Mouse (Mus musculus) right cerebral cortex, postnatal 36 days (tissue): ENCODE data around the gene Fn3k.

Experiments
- DNase-seq, 2 experiments: peaks; one replicate each; pipeline ENCODE4 v3.0.0; 2022; ENCODE audit warnings: low spot score in 2 of 2, mixed read lengths in 1 of 2

Gene Fn3k

DNA sequence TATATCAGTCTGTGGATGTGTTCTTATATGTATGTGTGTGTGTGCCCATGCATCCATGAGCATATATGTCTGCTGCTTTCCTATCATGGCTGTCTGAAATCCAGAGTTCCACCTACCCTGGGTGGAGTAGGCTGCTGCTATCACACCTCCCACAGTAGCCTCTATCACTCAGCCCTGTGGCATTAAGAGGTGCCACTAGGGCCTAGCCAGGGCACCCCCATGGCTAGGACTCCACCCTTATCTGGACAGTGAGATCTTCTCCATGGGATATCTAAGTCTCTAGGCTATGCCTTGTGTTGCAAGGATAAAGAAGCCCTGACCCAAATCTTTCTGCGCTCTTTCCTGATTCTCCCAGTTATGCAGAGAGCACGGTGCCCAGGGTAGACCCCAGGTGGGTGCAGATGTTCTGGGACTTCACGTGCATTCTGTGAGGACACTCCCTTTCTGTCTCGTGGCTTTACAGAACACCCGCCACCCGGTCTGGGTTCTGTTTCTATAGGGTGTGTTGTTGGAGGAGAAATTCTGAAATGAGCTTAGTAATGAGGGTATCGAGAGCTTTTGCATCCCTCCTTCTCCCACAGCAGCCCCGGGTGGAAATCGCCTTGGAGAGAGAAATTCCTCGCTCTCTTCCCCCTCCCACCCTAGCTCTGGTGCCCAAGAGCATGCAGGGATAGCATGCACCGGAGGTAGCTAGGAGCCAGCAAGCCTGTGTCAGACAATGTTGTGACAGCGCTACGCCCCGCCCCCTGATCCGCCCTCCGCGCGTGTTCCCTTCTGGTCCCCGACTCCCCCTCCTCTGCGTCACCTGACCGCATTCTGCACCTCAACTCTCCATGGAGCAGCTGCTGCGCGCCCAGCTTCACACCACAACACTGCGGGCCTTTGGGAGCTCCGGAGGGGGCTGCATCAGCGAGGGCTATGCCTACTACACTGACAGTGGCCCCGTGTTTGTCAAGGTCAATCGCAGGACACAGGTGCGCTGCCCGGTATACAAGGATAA lies at the start of gene Fn3k:
Gene Fn3k, plus strand, starts transcription at position 758 of the 1,000 bp plus-strand sequence.
- DNase-seq = peak; percentile 97

DNA sequence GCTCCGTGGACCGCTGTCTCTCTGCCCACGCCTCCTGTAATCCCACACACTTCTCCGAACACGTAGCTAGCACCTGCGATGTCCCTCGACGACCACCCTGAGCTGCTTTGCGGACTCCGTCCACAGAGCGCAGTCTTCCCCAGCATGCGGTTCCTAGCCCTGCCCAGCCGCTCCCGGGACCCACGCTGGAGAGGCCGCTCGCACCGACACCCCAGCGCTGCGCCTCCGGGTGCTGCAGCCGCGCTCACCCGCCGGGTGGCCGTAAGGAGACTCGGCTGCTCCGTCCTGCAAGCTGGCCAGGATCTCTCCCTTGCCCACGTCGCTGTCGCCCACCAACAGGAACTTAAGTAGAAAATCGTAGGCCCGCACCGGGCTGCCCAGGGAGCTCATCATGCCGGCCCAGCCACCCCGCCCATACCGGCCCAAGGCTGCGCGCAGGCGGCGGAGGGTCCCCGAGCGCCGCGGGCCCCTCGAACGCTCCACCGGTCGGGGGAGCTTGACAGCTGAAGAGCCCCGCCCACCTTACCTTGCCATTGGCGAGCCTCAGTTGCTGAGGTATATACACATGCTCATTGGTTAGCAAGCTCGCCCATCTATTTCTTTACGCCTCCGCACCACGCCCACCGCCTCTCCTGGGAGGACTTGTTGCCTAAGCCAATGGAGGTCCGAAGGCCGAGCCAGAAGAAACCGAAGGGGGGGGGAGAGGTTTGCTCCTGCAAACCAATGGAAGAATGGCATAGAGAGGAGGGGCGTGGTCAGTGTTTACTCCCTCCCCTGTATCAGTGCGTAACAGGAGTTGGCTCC lies 46.8 kb upstream of the Fn3k start, which contains the start of gene Rab40b:
Gene Rab40b, minus strand, starts transcription at position 502 of the 804 bp plus-strand sequence.
- peak; percentile 98 for DNase-seq

DNA sequence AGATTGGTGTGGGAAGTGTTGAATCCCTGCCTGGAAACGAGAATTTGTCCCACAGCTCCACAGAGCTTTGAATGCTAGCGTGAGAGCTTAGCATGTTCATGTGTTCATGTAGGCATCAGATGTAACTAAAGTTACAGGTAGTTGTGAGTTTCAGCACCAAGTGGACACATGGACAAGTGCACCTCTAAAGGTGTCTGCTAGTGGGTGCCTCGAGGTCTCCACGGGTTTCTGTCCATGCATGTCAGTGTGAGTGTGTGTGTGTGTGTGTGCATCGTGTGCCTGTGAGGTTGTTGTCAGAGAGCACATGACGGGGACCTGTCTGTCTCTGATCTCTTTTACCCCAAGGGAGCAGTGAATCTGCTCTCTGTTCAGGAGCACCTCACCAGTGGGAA lies 46.2 kb upstream of the Fn3k start:
- DNase-seq = no peak

DNA sequence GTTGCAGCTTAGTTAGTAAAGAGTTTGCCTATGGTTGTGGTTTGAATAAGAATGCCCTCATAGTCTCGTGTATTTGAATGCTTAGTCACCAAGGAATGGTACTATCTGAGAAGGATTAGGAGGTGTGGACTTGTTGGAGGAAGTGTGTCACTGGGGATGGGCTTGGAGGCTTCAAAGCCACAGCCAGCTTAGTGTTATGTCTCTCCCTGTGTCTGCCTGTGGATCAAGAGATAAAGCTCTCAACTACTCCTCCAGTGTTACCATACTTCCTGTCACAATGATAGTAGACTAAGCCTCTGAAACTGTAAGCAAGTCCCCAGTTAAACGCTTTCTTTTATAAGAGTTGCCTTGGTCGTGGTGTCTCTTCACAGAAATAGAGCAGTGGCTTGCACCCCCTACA lies 43.9 kb upstream of the Fn3k start:
- DNase-seq = no peak

DNA sequence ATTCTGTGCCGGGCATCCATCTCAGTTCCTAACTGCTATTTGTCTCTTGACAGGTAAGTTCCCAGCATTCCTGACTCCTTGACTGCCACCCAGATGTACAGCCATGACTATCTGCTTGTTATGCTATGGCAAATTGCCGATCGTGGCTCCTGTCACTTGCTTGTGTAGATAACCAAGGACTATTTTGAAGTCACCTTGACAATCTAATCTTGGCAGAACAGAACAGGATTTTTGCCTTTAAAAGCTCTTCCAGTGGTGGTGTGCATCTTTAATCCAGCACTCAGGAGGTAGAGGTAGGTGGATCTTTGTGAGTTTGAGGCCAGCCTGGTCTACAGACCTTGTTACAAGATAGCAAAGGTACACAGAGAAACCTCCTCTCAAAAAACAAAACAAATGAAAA lies 42.3 kb upstream of the Fn3k start:
- DNase-seq = no peak

DNA sequence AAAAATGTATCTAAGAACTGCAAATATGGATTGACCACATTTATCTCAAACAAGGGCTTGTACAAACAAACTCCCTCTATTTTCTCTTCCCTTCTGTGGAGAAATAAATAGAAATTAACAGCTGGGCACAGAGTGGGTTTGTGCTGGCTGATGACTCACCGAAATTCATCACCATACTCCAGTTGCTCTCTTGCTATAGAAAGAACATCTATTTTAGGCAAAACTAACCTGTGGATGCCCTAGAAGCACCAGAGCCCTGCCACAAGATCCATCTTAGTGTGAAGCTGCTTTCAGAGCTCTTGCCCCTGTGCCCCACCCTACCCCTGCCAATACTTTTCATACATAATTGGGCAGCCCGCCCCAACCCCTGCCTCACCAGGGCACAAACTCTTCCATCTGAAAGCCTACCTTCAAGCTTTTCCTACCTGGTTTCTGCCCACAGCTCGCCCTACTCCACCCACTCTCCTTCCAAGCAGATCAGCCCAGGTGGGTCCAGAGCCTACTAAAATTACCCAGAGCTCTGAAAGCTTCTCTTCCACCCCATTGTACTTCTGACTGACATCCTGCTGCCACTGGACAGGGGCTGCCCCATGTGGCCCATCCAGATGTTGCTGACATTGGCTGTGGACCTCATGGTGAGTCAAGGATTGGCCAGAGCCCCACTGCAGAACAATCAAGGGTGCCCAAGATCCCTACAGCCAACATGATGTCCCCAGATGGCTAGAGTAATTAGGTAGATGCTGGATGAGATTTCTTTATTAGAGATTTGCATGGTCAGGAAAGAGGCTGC lies 27.2 kb upstream of the Fn3k start:
- DNase-seq = peak; percentile 33 to 68

DNA sequence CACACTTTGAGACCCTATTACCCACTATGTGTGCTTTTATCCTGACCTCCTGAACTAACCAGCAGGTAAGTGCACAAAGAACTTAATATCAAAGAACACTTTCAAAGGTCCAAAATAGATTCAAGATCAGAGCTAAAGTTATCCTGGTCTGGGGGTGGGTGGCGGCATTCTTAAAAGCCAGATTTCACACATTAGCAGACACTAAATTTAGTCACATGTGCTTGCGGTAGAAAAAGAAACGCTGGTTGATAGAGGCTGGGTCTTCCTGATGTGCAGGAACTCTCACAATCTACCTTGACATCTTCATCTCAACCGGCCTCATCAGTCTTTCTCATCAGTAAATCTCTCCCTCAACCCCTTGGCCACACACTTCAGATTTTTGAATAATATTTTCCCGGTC lies 20.0 kb upstream of the Fn3k start:
- DNase-seq = no peak

DNA sequence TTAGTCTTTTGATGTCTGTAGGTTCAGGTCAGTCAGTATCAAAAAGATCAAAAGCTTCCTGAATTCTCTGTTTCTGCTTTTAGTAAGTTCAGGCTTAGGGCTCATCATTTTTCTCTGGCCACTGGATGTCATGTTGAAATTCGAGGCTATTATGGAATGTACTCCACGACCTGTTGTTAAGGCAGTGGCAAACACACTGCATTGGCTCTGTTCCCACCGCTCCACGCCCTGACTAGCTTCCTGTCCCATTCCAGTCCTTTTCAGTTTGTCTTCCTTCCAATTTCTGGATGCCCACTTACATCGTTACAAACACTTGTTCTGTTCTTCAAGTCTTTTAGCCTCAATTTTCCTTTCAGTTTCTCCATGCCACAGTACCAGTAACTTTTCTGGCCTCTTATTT lies 19.4 kb upstream of the Fn3k start:
- no peak for DNase-seq

DNA sequence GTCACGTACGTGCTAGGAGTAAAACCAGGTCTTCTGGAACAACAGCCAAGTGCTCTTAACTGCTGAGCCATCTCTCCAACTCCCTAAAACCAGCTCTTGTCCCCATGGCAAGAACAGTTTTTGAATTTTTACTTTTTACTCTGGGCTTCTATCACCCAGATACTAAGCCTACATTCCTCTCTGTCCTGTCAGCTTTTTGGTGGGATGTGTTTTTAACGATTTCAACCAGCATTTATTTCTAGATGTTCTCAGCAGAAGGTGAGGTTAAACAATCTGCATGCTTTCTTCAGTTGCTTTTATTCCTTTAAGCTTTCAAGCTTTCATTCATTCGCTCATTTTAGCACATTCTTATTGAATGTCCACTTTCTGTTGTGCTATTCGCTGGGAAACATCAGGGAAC lies 16.7 kb upstream of the Fn3k start:
- DNase-seq = no peak

DNA sequence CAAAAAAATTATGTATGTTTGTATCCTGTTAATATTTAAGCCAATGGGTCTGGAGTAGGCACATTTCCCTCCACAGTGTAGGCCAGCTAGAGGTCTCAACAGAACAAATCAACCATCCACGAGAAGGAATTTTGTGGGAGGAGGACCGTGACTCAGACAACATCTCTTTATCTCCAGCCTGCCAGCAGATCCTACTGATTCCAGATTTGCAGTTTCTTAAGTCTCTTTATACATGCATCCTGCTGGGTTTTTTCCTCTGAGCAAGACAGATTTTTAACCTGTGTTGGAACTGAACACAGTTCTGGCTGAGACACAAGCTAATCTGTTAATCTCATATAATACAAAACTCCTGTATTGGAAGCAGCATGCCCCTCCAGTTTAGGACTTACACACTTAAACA lies 15.8 kb upstream of the Fn3k start:
- DNase-seq = no peak

DNA sequence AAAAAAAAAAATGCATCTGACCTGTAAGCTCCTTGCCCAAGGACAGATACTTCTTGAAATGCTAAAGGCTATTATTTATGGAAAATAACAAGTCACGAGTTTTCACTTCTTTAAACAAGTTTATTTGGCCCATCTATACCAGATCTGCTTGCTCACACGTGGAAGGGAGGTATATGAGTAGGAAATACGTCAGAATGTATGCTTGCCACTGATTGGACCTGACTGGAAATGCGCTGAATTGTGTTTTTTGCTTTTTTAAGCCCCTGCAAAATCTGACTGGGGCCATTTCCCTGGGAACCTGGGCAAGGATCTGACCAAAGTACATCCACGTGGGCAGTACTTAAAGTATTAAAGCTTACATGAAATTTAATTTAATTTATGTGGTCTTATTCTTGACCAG lies 14.3 kb upstream of the Fn3k start:
- DNase-seq = no peak

DNA sequence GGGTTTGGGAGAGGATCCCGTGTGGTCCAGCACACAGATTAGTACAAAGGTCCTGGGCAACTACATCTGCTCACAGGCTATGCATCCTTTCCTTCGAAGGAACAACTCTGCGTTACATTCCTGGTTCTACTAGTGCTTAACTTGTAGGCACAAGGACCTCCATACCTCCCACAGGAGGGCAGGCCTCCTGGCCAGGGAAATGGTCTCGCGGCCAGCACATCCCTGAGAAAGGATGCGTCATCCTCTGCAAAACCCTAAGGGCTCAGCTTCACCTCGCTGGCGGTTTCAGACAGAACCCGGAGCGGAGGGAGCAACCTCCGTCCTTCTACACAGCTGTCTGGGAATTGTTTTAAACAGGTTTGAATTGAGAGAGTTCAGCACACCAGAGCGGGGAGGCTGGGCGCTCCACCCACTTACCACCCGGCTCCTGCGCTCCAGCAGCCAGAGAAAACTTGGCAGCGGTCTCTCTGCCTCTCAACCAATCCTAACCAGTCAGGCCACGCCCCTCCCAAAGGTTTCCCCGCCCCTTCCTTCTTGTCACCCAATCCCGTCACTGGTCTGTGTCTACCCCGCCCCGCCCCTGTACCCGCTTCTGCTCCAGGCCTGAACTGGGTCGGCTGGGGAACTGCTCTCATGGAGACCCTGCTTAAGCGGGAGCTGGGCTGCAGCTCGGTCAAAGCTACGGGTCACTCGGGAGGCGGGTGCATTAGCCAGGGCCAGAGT lies 13.7 kb upstream of the Fn3k start, which contains the start of gene Fn3krp:
Gene Fn3krp, plus strand, starts transcription at position 572 of the 723 bp plus-strand sequence.
- peak; percentile 99 for DNase-seq

DNA sequence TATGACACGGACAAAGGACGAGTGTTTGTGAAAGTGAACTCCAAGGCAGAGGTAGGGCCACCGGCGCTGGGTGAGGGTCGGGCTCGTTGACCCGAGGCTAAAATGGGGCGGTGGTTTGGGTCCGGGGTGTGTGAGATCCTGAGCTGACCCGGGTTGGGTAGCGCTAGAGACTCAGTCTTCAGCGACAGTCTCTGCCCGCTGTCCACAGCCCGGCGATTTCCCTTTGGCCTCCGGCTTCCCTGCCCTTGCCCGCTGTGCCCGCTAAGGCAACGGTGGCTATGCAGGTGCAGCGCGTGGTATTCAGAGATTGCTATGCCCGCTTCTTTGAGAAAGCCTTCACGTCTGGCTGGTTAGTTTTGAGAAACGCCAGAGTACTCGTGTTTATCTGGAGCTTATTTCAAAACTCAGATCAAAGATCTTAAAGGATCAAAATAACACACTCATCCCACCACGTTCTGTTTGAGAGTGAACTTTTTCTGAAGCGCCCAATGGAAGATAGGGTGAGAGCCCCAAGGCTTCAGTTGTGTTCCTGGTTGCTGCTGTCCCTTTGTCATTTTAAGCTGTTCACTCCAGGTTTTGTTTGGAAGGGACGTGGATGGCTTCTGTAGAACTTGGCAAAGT lies 13.1 kb upstream of the Fn3k start:
- DNase-seq = no peak

DNA sequence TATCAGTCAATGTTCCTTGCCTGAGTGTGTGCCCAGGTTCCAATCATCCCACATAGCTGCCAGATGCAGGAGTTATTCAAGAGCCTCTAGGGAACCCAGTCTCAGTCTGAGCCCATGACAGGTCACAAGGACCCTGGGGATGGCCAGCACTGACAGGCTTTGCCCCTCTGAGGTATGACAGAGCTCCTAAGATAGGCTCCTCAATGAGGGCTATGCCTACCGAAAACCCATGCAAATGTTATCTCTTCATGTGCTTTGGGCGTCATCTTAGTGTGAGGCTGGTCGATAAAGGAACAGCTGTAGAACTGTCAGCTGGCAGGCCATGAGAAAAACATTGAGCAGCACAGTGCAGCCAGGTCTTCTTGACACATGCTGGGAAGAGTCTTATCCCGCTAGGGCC lies 1.3 kb upstream of the Fn3k start:
- no peak for DNase-seq

DNA sequence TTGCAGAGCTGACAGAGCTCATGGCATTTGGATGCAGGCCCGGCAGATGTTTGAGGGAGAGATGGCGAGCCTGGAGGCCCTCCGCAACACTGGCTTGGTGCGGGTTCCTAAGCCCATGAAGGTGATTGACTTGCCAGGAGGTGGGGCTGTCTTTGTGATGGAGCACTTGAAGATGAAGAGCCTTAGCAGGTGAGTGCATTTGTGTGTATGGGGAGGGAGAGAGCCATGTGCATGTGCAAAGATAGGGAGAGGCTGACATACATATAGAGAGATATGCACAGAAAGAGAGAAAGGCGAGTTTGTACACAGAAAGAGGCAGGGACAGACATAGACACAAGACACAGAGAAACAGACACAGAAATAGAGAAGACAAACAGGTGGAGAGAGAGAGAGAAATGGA lies 2.5 kb downstream of the Fn3k start:
- no peak for DNase-seq

DNA sequence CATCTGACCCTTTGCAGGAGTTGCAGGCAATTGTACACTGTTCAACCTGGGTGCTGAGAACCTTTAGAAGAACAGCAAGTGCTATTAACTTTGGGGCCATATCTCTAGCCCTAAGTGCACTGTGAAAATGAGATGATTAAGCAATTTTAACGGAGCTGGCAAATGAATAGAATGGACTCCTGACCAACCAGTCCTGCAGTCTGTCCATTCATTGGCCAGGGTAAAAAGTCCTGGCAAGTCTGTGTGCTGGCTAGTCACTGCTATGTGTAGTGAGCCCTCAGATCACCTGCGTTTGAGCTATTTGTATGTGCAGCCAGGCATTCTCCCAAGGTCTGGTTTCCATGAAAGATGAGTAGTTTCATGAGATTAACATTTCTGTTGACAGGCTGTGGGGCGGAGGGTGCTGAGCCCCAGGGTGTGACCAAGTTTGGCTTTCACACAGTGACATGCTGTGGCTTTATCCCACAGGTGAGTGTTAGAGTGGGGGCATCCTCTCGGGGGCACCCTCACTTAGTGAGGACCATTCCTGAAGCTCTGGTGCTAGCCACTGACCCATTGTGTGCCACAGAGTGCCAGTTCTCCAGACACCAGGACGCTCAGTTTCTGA lies 5.1 kb downstream of the Fn3k start:
- no peak for DNase-seq

DNA sequence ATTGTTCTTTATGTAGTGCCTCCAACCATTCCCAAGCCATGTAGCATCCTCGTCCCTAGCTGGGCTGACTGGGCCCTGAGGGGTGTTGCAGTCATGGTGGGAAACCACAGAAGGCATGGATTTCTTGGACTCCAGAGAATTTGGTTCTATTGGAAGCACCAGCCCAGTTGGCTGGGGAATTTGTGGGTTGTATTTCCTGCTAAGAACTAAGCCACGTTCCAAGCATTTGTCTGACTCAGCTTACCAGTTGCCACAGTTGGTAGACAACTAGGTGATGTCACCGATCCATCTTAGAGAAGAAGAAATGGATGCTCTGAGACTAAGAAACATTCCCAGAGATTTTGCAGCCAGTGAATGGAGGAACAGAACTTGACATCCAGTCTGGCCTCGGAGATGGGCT lies 6.9 kb downstream of the Fn3k start:
- no peak for DNase-seq

DNA sequence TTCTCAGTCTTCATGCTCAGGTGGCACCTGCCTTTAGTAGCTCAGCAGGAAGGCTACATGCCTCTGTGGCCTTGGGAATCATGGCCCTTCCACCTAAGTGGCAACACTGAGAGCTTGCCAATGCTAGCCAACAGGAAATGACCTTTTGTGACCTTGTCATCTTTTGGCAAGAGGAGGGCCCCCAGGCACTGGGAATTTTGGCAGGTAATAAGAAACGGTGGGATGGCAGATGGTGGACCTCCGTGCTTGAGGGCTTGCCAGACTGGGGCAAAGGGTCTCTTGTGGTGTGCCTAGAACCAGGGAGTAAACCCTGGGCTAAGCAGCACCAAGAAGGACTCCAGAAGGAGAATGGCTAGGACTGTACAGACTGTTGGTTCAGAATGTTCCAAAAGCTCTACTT lies 7.4 kb downstream of the Fn3k start:
- DNase-seq = no peak

DNA sequence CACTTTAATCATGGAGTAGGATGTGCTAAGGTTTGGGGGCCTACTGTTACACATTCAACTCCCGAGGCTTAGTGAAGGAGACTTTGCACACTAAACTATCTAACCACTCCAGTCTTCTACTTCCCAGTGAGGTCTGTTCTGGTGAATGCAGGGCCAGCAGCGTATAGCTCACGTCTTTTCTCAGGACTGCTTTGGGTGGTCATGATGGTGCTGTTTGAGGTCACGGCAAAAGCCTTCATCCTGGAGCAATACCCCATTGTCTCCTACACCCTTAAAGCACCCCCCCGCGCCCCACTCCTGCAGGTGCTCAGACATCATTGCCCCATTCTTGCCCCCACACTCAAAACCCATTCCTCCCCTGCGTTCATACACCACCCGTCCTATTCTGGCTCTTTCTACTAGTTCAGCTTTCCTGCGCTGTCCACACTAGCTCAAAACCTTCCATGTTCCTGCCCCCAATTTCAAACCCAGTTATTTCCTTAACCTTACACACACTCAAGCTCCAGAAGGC lies 16.6 kb downstream of the Fn3k start:
- DNase-seq = no peak
